Mouse (Mus musculus): ENCODE measurements at regions not wholly inside any gene's neighbourhood (a gene's known extent, or its start where the extent isn't known, plus 50 kb on each side); places are given as distances from the start of the nearest gene placed in this dataset.

DNA sequence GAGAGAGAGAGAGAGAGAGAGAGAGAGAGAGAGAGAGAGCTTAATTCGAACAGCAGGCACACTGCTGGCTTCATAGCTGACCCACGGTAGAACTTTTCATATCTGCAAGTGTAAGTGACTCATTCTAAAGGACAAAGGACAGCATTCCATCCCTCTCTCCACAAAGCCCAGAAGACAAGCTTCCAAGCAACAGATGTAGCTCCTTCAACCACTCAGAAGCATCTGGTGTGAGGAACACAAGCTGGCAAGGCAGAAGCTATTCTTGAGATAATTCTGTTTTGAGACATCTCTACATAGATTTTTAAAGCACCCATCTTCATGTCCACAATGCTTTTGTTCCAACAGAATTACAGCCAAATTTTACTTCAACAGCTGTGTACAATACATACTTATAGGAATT lies 294.2 kb upstream of the Gria1 start:
- Histone ChIP-seq H3K27me3 (replicated peaks; ENCODE audit: control insufficient read depth, insufficient read depth, low read length) (no peaks in the 10 kb centered on the region), H3K4me3 (replicated peaks; ENCODE audit: low read length) (no peak overlapping the region), H3K36me3 (ENCODE audit: control insufficient read depth, insufficient read depth) (no peaks in the 10 kb centered on the region), H3K9me3 (ENCODE audit: control insufficient read depth, low read length) (no peaks in the 10 kb centered on the region), H3K4me2 (ENCODE audit: low read length) (no peak overlapping the region), H3K9ac (replicated peaks; ENCODE audit: low read depth, low read length) (no peak overlapping the region), H3K27ac (ENCODE audit: low read length) (no peak overlapping the region), H3K4me1 (replicated peaks; ENCODE audit: control insufficient read depth, insufficient read depth, low read length) (no peaks in the 10 kb centered on the region)
- 96% methylated on average over 2 of the region's 2 CpGs for whole genome bisulfite sequencing
- ATAC-seq = no peak

DNA sequence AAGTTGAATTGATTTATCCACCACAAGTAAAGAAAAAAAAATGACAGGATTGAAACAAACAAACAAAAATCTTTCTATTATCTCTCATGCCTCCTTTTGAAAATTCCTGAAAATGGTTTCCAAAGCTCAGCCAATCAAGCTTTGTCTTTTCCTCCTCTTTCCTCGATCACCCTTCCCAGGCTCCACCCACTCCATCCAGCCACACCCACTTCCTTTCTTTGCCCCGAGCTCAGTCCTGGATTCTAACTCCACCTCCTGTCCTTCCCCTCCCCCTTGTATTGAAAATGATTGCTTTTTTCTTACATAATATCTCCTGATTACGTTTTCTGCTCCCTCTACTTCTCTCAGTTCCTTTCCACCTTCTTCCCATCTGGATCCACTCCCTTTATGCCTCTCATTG lies 286.0 kb upstream of the Gria1 start:
- Histone ChIP-seq H3K9me3 (ENCODE audit: control insufficient read depth, low read length) (no peaks in the 10 kb centered on the region), H3K9ac (replicated peaks; ENCODE audit: low read depth, low read length) (no peak overlapping the region), H3K27me3 (replicated peaks; ENCODE audit: control insufficient read depth, insufficient read depth, low read length) (no peaks in the 10 kb centered on the region), H3K36me3 (ENCODE audit: control insufficient read depth, insufficient read depth) (no peaks in the 10 kb centered on the region), H3K27ac (ENCODE audit: low read length) (no peak overlapping the region), H3K4me2 (ENCODE audit: low read length) (no peak overlapping the region), H3K4me1 (replicated peaks; ENCODE audit: control insufficient read depth, insufficient read depth, low read length) (no peaks in the 10 kb centered on the region), H3K4me3 (replicated peaks; ENCODE audit: low read length) (no peak overlapping the region)
- 47% methylated on average over 3 of the region's 3 CpGs for WGBS
- no peak for ATAC-seq

DNA sequence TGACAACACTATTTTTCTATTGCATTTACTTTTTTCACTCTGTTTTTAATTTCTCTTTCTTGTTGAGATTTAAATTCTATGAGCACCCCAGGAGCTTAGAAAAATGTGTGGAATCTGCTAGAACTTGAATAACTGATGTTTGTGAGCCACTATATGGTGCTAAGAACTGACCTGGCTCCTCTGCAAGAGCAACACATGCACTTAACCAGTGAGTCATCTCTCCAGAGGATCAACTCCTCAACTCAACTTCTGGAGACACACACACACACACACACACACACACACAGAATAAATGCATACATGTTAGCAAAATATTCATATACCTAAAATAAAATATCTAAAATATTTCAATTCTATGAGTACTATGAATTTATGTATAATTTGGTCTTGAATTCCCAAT lies 285.0 kb upstream of the Gria1 start:
- Histone ChIP-seq H3K27me3 (replicated peaks; ENCODE audit: control insufficient read depth, insufficient read depth, low read length) (no peaks in the 10 kb centered on the region), H3K9ac (replicated peaks; ENCODE audit: low read depth, low read length) (no peak overlapping the region), H3K4me1 (replicated peaks; ENCODE audit: control insufficient read depth, insufficient read depth, low read length) (no peaks in the 10 kb centered on the region), H3K9me3 (ENCODE audit: control insufficient read depth, low read length) (no peaks in the 10 kb centered on the region), H3K4me2 (ENCODE audit: low read length) (no peak overlapping the region), H3K4me3 (replicated peaks; ENCODE audit: low read length) (no peak overlapping the region), H3K36me3 (ENCODE audit: control insufficient read depth, insufficient read depth) (no peaks in the 10 kb centered on the region), H3K27ac (ENCODE audit: low read length) (no peak overlapping the region)
- ATAC-seq = no peak

DNA sequence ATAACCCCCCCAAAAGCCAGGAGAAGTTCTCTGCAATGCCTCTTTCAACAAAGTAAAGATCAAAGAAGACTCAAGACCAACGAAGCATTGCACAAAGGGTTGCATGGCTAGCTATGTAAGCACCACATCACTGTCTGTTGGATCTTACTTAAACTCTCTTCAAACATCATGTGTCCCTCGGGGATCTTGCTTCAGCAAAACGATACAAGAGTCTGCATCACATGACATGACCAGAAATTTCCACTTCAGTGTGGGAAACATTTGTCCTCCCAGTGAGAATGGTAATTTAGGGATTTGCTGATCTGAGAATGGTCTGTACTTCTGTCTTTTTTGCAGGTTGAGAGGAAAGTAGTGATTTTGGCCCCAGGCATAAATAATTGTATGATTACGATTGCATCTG lies 283.6 kb upstream of the Gria1 start:
- Histone ChIP-seq H3K4me3 (replicated peaks; ENCODE audit: low read length) (no peak overlapping the region), H3K9ac (replicated peaks; ENCODE audit: low read depth, low read length) (no peak overlapping the region), H3K27me3 (replicated peaks; ENCODE audit: control insufficient read depth, insufficient read depth, low read length) (no peaks in the 10 kb centered on the region), H3K9me3 (ENCODE audit: control insufficient read depth, low read length) (no peaks in the 10 kb centered on the region), H3K4me1 (replicated peaks; ENCODE audit: control insufficient read depth, insufficient read depth, low read length) (no peaks in the 10 kb centered on the region), H3K4me2 (ENCODE audit: low read length) (no peak overlapping the region), H3K27ac (ENCODE audit: low read length) (no peak overlapping the region), H3K36me3 (ENCODE audit: control insufficient read depth, insufficient read depth) (no peaks in the 10 kb centered on the region)
- ATAC-seq = no peak
- WGBS = 72% methylated on average over 4 of the region's 4 CpGs

DNA sequence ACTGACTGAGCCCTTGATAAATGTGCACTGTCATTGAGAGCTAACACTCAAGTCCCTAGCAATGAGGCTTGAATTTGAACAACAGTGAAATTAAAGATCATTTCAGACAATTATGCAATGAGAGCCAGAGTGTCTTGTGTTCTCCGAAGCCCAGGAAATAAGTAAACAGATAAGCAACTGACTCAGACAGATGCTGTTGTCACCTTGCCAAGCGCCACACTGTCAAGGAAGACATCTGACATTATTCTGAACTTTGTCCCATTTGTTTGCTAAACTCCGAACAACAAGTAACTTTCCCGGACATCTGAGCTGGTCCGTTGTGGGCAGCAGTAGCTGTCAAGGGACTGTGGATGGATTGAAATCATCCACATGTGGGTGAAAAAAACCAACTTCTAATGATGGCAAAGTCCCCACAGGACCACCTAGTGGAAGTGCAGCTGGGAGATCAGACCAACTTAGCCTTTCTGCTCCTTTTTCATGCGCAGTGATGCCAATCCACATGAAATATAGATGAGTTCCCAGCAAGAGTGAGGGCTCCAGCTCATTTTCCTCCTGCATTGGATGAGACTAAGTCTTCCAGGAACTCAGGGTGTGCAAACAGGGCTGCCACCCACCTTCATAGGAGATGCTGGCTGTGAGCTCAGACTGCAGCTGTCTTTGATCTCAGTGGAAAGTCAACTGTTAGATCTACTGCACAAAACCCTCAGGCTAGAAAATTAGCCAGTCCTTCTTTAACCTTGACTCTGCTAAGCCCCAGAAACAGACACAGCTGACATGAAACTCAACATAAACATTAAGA lies 282.8 kb upstream of the Gria1 start:
- Histone ChIP-seq H3K4me1 (replicated peaks; ENCODE audit: control insufficient read depth, insufficient read depth, low read length) (no peaks in the 10 kb centered on the region), H3K9me3 (ENCODE audit: control insufficient read depth, low read length) (no peaks in the 10 kb centered on the region), H3K36me3 (ENCODE audit: control insufficient read depth, insufficient read depth) (no peaks in the 10 kb centered on the region), H3K27ac (ENCODE audit: low read length) (no peak overlapping the region), H3K27me3 (replicated peaks; ENCODE audit: control insufficient read depth, insufficient read depth, low read length) (no peaks in the 10 kb centered on the region), H3K4me2 (ENCODE audit: low read length) (no peak overlapping the region), H3K4me3 (replicated peaks; ENCODE audit: low read length) (no peak overlapping the region), H3K9ac (replicated peaks; ENCODE audit: low read depth, low read length) (no peak overlapping the region)
- 77% methylated on average over 6 of the region's 6 CpGs for WGBS
- no peak for ATAC-seq

DNA sequence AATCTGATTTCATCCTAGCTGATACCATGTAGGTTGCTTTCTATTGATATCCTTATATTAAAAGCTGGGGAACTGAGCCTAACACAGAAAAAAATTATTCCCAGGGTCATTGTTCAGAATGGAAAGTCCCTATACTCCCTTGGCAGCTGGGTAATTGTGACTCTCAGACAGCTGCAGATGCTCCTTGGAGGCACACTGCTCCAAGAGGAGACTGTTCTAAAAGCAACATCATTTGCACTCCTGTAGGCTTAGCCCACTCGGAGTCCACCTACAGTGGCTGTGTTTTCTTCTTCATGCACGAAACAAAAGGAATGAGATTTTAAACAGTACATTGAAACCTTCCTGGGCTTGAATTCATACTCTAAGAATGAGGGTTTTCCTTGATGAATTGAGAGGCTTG lies 269.3 kb upstream of the Gria1 start:
- 13% methylated on average over 2 of the region's 2 CpGs for WGBS

DNA sequence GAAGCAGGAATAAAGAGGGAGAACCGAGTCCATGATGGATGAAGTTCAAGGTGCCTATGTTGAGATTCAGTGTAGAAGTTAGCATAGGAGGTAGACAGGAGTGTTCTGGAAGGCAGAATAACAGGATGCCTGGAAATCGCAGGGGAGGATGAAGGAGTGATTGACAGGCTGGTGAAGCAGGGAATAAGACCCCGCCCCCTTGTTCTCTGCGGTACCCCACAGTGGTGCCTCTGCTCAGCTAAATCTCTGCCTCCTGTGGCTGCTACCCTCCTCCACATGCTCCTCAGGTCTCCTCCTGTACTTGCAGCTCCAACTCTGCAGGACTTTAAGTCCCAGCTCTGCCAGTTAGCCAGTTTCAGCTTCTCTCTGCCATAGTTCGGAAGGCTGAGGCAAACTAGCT lies 261.2 kb upstream of the Gria1 start:
- Histone ChIP-seq H3K27me3 (replicated peaks; ENCODE audit: control insufficient read depth, insufficient read depth, low read length) (no peaks in the 10 kb centered on the region), H3K4me2 (ENCODE audit: low read length) (no peak overlapping the region), H3K4me3 (replicated peaks; ENCODE audit: low read length) (no peak overlapping the region), H3K36me3 (ENCODE audit: control insufficient read depth, insufficient read depth) (no peaks in the 10 kb centered on the region), H3K27ac (ENCODE audit: low read length) (no peak overlapping the region), H3K9ac (replicated peaks; ENCODE audit: low read depth, low read length) (no peak overlapping the region), H3K9me3 (ENCODE audit: control insufficient read depth, low read length) (no peaks in the 10 kb centered on the region), H3K4me1 (replicated peaks; ENCODE audit: control insufficient read depth, insufficient read depth, low read length) (peaks cover 15% of the 10 kb centered on the region)
- WGBS = 25% methylated on average over 5 of the region's 5 CpGs
- peak; percentile 57; the same call in 1 of the 2 replicates for ATAC-seq

More for the DNA sequence above, 269.3 kb upstream of the Gria1 start:
- Histone ChIP-seq H3K9me3 (ENCODE audit: control insufficient read depth, low read length) (no peaks in the 10 kb centered on the region), H3K27me3 (replicated peaks; ENCODE audit: control insufficient read depth, insufficient read depth, low read length) (no peaks in the 10 kb centered on the region), H3K36me3 (ENCODE audit: control insufficient read depth, insufficient read depth) (no peaks in the 10 kb centered on the region), H3K4me1 (replicated peaks; ENCODE audit: control insufficient read depth, insufficient read depth, low read length) (peaks cover 4% of the 10 kb centered on the region; the same call in 1 of the 2 replicates), H3K4me2 (ENCODE audit: low read length) (no peak overlapping the region), H3K4me3 (replicated peaks; ENCODE audit: low read length) (no peak overlapping the region), H3K27ac (ENCODE audit: low read length) (peak overlapping the region; percentile 20; the same call in 1 of the 2 replicates), H3K9ac (replicated peaks; ENCODE audit: low read depth, low read length) (no peak overlapping the region)
- peak; percentile 70; the same call in 1 of the 2 replicates for ATAC-seq

DNA sequence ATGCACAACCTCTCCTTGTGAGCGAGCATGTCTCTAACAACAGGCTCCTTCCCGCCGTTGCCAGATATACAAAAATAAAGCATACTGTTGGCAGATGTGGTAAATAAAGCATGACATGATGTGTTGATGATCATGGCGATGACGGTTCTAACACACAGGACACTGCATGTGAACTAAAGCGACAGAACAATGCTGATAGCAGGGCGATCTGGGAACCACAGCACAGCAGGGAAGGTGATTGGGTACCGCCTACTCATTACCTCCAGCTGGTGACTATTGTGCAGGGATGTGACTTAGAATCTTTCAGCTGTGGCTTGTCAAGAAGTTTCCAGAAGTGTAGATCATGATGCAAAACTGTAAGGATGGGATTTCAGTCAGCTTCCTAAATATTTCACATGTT lies 260.5 kb upstream of the Gria1 start:
- H3K4me3 ChIP-seq (replicated peaks; ENCODE audit: low read length) = no peak overlapping the region
- ATAC-seq = no peak
- no peak overlapping the region for H3K4me2 ChIP-seq (ENCODE audit: low read length)
- H3K27ac ChIP-seq (ENCODE audit: low read length) = no peak overlapping the region
- H3K4me1 ChIP-seq (replicated peaks; ENCODE audit: control insufficient read depth, insufficient read depth, low read length) = peaks cover 15% of the 10 kb centered on the region
- no peaks in the 10 kb centered on the region for H3K36me3 ChIP-seq (ENCODE audit: control insufficient read depth, insufficient read depth)
- no peaks in the 10 kb centered on the region for H3K27me3 ChIP-seq (replicated peaks; ENCODE audit: control insufficient read depth, insufficient read depth, low read length)
- H3K9ac ChIP-seq (replicated peaks; ENCODE audit: low read depth, low read length) = no peak overlapping the region
- H3K9me3 ChIP-seq (ENCODE audit: control insufficient read depth, low read length) = no peaks in the 10 kb centered on the region
- 35% methylated on average over 8 of the region's 8 CpGs for WGBS

DNA sequence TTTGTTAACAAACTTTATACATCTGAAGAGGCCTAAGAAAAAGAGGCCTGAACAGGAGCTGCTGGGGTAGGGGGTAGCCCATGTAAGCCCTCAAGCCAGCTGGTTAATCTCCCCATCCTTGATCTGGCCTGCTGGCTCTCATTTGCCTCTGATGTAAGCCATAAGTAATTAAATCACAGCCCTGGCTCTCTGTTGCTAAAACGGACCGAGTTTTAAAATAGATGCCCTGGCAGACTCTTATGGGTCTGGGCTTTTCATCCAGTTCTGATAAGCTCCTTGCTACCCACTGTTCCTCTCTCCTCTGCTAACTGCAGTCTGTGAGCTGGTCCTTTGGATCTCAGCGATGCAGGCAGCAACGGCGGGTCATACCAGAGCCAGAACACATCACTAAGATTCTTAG lies 259.3 kb upstream of the Gria1 start:
- ATAC-seq = no peak
- H3K27me3 ChIP-seq (replicated peaks; ENCODE audit: control insufficient read depth, insufficient read depth, low read length) = no peaks in the 10 kb centered on the region
- peaks cover 15% of the 10 kb centered on the region for H3K4me1 ChIP-seq (replicated peaks; ENCODE audit: control insufficient read depth, insufficient read depth, low read length)
- no peak overlapping the region for H3K4me3 ChIP-seq (replicated peaks; ENCODE audit: low read length)
- WGBS = 40% methylated on average over 5 of the region's 5 CpGs
- no peak overlapping the region for H3K4me2 ChIP-seq (ENCODE audit: low read length)
- no peak overlapping the region for H3K9ac ChIP-seq (replicated peaks; ENCODE audit: low read depth, low read length)
- H3K9me3 ChIP-seq (ENCODE audit: control insufficient read depth, low read length) = no peaks in the 10 kb centered on the region
- no peaks in the 10 kb centered on the region for H3K36me3 ChIP-seq (ENCODE audit: control insufficient read depth, insufficient read depth)
- H3K27ac ChIP-seq (ENCODE audit: low read length) = peak overlapping the region; percentile 47; the same call in 1 of the 2 replicates

DNA sequence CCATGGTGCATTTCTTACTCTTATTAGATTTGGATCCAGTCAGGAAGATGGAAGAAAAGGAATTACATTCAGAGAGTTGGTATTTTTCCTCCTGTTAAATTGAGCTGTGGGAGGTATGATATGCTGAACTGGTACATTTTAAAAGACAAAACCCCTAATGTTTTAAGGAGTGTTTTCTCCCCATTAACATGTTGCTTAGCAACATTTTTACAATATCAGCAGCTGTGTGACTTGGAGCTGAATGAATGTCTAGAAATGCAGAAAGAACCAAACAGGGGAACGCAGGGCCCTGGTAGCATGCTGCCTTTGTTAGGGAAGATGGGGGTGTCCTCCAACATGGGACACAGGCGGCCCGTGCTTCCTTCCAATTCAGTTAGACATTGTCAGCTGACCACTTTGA lies 257.5 kb upstream of the Gria1 start:
- Histone ChIP-seq H3K4me3 (replicated peaks; ENCODE audit: low read length) (no peak overlapping the region), H3K27ac (ENCODE audit: low read length) (peak overlapping the region; percentile 66), H3K4me2 (ENCODE audit: low read length) (no peak overlapping the region), H3K27me3 (replicated peaks; ENCODE audit: control insufficient read depth, insufficient read depth, low read length) (no peaks in the 10 kb centered on the region), H3K36me3 (ENCODE audit: control insufficient read depth, insufficient read depth) (no peaks in the 10 kb centered on the region), H3K9ac (replicated peaks; ENCODE audit: low read depth, low read length) (no peak overlapping the region), H3K9me3 (ENCODE audit: control insufficient read depth, low read length) (no peaks in the 10 kb centered on the region), H3K4me1 (replicated peaks; ENCODE audit: control insufficient read depth, insufficient read depth, low read length) (peaks cover 15% of the 10 kb centered on the region)
- 29% methylated on average over 3 of the region's 3 CpGs for WGBS
- ATAC-seq = peak; percentile 84

Measured in forebrain, embryonic 16.5 days (tissue).